Mouse (Mus musculus): ENCODE measurements around the gene Zscan4d. TPM values are rescaled to one million over a fixed set of nuclear protein-coding genes. Genes with fewer than 3 reads are reported as not detected.

The Zscan4d gene
- polyA plus RNA-seq (2012; rRNA removed), result not detected in 2 replicates

GRCm38 (mm10) chr7:11166059-11166458 is at the start of gene Zscan4d:
TSS of gene Zscan4d (minus strand) at chr7:11166159.

Other genes starting within 250 kb of the Zscan4d start
- not detected in 2 replicates for gene Zscan4c, start 160.4 kb downstream of the Zscan4d start, polyA plus RNA-seq (2012; rRNA removed)
- not detected in 2 replicates for gene Zscan4-ps1, start 96.5 kb downstream of the Zscan4d start, polyA plus RNA-seq (2012; rRNA removed)
- gene Zscan4e, start 144.5 kb upstream of the Zscan4d start, polyA plus RNA-seq (2012; rRNA removed), result not detected in 2 replicates
- gene Zscan4f, start 231.8 kb upstream of the Zscan4d start, polyA plus RNA-seq (2012; rRNA removed), result 0.07 TPM in 1 of 2 replicates, not detected in the other

Data from ovary, adult 2 months (tissue).